Mouse (Mus musculus): Measurements from ENCODE around the gene Dram2.

GRCm38 (mm10) chr3:106618103-106618502 is 70.5 kb downstream of the Dram2 start:
- no peak for TF ChIP-seq CTCF (IDR thresholded peaks at IDR 0.05; ENCODE audit: borderline replicate concordance, insufficient read depth, low read depth, low read length)
- no peak for TF ChIP-seq POLR2A (IDR thresholded peaks at IDR 0.05; ENCODE audit: borderline replicate concordance, insufficient read depth, low read length)

Measured in cerebellum, adult 2 months (tissue).